Mouse (Mus musculus): ENCODE results near the gene Apbb2.
A peak's percentile ranks its signal among the peaks of the same experiment; 100 is the strongest.

The Apbb2 gene

DNA sequence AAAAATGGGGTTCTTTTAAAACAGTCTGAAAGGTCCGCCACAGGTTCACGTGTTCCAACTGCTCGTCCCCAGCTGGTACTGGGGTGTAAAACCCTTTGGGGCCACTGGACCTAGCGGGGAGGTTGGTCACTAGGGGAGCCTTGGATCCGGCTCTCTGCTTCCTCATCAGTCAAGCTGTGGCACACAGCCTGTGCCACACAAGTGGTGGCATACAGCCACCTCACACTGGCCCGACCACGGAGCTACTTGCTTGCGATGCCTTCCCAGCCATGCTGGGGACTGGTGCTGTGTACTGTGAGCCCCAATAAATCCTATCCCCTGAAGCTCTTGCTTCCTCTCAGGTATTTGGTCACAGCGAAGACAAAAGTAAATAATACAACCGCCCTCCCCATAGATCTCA, 142.3 kb downstream of the Apbb2 start:
- no peak for DNase-seq (ENCODE audit: low read depth, low spot score)

DNA sequence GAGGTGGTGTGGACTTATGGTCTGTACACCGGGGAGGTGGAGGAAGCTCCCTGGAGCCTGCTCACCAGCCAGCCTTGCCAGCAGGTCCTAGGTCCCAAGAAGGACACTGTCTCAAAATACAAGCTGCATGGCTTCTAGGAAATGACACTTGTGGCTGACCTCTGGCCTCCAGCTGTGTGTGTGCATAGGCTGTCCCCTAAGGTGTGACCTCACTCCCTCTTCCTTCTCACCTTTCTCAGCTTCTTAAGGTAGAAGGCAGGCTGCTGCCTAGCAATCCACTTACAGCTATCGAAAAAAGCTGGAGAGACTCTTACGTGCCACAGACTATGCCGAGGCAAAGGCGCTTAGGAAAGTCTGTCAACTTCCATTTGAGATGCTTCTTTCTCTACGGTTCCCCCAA, 142.8 kb downstream of the Apbb2 start:
- no peak for DNase-seq (ENCODE audit: low read depth, low spot score)

DNA sequence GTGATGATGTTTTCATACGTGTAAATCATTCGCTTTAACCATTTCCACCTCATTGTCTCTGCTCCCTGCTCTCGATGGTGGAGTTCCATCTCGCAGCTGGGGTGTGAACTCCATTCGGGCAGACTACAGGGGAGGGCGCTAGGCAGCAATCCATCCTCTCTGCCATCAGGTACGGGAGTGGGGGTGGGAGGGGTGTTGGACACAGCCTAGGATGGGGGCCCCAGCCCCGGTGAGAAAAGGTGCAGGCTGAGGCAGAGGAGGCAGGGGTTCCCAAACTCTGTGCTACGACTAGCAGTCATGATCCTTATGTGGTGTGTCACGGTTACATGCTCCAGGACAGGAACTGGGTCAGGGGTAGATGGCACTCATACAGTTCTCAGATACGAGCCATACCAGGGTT, 144.4 kb downstream of the Apbb2 start:
- no peak for DNase-seq (ENCODE audit: low read depth, low spot score)

DNA sequence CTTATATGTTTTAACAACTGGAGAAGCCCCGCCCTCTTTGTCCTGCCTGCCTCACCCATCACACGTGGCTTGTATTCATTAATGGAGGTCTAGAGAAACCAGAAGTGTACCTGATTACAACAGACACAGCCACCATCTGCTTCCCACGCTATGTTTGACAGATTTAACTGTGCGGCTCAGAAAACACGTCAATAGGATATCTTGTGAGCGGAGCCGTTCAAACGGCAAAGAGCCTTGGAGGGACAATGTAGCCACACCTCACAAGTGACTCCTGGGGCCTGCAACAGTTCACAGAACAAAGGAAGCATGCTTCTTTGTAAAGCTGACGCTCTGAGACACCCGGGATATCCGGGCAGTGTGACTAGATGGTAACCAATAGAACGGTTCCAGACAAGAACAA, 145.0 kb downstream of the Apbb2 start:
- no peak for DNase-seq (ENCODE audit: low read depth, low spot score)

DNA sequence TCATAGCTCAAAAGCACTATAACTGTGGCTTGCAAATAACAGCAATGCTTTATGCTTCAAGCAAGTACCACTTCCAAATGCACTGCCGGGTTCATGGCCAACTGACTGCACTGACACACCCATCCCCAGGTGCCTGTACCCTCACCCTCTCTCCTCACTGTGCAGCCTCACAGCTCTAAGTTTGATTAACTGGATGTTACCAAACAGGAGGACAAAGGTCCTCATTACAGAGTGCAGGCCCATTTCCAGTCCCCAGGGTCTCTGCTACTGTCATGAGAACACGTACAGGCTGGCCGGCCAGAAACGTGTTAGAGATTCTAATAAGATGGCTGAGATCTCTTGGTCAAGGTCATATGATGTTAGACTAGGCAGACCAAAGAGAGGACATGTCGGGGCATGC, 147.7 kb downstream of the Apbb2 start:
- no peak for DNase-seq (ENCODE audit: low read depth, low spot score)

DNA sequence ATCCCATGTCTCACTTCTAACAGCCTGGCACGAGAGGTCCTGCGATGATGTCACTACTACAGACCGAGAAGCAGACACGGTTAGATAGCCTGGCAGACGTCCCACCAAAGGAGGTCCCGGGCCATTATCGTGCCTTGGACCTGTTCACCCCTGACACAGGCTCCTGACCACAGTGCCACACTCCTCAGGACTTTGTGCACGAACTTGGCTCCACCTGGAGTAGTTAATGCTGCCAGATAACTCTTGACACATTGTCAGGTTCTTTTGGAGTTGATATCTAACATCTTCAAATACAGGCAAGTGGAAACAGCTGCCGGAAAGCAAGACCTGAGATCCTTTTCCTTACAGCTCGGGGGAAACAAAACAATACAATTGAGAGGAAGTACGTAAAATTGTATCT, 148.9 kb downstream of the Apbb2 start:
- no peak for DNase-seq (ENCODE audit: low read depth, low spot score)

DNA sequence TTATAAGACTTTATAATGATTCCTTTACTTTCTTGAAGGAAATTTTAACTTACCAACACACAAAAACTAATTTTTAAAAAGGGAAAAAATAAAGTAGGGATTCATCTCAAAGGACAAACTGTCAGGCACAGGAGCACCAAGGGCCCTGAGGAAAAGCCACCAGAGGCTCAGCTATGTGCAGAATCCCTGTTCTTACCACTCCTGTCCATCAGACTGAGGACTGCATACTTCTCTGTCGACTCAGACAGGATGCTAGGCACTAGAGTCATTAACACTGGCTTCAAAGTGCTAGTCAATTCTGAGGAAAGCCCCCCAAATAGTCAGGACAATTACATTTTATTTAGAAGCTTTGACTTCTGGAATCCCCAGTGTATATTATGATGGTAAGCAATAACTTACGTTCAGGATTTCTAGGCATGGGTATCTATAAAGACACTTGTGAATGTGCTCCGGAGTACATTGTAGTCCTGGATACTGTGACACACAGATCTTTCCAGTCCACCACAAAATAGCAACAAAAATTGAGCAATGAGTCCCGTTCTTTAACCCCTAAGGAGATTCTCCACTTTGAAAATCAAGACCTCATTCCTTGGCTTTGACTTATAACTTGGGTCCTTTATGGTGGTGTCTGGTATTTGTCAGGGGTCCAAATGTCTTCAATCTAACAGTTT, 150.1 kb downstream of the Apbb2 start:
- no peak for DNase-seq (ENCODE audit: low read depth, low spot score)

DNA sequence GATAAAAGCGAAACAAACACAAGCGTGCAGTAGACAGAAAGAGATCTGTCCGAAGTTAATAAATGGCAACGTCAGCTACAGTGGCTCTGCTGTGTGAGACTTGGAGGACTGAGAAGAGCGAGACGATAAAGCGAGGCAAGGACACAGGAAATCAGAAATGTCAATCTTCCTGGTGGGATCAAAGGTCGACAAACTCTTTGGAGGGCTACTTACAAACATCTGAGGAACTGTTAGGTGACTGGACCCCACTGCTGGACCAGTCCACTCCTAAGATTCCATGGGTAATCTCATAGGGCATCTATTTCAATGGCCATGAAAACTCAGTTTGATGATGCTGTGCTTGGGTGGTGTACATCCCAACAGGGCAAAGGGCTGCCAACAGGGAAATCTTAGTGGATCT, 155.9 kb downstream of the Apbb2 start:
- no peak for DNase-seq (ENCODE audit: low read depth, low spot score)

DNA sequence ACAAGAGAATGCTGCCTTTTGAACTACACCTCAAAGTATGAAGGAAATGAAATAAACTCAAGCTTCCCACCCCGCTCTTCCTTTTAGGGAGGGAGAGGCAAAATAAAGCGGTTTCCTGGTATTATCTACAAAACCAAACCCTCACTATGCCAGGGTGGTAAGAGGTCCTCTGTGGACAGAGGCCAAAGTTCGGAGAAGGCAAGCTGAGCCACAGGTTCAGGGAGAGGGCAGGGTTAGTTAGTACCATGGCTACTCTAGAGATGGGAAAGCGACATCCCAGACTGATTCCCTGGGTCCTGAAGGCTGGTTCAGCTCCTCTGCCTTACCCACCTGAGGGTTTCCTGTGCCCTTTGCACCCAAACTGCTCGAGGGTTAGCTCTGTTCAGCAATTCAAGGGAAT, 159.7 kb downstream of the Apbb2 start:
- no peak for DNase-seq (ENCODE audit: low read depth, low spot score)

DNA sequence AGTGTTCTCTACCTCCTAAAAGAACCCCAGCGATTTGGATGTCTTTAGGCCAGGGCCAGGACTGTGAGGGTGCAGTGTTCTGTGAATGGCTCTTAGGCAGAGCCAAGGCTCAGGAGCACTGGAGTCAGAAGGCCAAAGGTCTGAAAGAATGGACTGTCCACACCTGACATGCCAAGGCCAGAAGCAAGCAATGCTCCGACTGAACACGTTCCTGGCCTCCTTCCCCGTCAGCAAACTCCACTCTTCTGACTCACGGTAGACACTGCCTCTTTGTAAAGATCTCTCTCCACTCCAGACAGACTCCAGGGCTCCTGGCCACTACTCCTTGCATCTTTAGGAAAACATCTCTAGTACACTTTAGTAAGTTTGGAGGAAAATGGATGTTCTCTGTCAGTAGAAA, 163.3 kb downstream of the Apbb2 start:
- no peak for DNase-seq (ENCODE audit: low read depth, low spot score)

DNA sequence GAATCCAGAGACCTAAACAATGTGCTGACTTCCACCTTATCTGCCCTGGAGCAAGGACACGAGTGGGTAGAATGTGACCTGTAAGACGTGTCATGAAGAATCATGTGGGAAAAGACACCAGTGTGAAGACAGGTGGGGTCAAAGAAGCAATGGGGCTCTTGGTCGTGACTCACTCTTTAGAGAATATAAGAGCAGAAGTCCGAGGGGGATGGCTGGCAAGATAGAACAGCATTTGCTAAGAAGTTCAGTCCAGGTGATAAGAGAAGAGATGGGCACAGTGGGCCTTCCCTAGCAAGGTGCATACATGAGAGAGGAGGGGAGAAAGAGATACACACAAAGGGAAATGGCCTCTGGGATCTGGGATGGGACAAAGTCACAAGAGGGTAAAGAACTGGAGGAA, 163.8 kb downstream of the Apbb2 start:
- DNase-seq (ENCODE audit: low read depth, low spot score), result no peak

DNA sequence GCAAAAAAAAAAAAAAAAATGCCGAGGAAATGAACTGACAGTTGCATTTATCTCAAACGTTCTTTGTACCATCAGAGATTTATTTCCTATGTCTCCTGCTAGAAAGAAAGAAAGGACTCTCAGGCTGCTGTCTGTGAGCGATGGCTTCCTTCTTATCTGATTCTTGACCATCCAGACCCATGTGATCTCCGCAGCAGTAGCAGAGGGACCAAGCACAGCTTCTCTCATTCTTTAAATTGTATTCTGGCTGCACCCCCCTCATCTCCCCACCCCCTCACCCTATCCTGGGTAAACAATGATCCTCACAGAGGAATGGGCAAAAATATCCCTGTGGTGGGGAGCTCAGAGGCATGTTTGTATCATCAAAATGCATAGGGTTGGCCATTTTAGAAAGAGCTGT, 165.5 kb downstream of the Apbb2 start:
- no peak for DNase-seq (ENCODE audit: low read depth, low spot score)

DNA sequence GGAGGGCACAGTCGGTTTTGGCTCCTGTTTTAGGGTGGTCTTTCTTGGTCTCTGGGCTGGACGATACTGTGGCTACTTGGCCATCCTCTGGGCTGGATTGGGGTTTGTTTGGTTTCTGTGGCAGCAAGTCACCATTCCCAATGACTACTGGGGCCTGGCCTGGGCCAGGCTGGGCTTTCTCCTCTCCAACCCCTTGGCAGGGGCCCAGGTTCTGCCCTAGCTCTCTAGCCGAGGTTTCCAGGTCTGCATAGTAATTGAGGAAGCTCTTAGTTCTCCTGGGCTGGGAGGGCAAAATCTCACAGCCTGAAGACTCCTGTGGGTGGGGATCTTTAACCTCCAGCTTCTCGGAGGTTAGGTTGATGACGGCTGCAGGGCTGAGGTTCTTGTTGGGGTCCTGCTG, 167.0 kb downstream of the Apbb2 start:
- no peak for DNase-seq (ENCODE audit: low read depth, low spot score)

DNA sequence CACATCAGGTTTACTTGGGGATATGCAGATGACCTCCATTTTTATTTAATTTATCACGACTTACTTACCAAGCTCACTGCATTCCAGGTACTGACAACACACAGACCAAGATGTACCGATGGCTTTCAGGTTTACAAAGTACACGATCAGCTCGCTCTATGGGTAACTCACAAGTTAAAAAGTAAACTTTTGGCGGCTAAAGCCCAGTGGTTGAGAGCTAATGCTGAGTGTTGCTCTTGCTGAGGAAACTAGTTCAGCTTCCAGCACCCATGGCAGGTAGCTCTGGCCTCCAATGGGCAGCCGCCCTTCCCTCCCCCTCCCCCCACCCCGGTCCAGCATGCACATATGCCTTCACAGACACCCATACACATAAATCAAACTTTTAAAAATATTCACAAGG, 173.1 kb downstream of the Apbb2 start:
- DNase-seq (ENCODE audit: low read depth, low spot score), result no peak

DNA sequence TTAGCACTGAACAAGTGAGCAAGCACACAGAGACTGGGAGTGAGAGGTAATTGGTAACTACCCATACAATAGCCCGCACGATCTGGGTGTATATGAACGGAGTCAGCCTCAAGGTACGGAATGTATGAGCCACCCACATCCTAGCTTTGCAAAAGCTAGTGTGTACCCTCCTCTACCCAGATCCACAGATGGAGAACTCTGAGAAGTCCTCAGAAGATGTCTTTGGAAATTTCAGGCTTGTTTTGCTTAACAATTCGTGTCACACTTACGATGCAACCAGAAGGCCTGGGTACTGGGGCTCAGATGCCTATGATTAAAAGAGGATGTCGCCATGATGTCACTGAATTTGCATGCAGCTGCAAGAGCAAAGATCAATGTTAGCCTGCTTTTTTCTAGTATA, 176.3 kb downstream of the Apbb2 start:
- no peak for DNase-seq (ENCODE audit: low read depth, low spot score)

DNA sequence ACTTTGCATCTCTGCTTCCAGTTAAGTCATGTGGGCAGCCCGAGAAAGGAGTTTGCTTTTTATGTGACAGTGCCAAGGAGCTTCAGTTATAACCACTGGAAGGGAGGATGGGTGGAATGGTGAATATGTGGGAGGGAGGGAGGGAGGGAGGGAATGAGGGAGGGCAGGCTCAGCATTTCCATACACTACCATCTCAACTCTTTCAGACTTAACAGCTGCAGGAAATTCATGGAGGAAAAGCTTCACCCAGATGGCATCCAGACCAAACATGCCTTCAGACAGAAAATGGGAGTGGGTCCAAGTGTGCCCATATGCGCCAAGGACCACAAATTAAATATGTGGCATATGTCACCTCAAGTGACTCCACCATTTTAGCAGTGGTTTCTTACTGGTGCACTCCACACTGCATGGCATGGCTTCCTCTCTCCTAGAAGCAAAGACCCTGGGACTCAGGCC, 181.8 kb downstream of the Apbb2 start:
- DNase-seq (ENCODE audit: low read depth, low spot score), result no peak

DNA sequence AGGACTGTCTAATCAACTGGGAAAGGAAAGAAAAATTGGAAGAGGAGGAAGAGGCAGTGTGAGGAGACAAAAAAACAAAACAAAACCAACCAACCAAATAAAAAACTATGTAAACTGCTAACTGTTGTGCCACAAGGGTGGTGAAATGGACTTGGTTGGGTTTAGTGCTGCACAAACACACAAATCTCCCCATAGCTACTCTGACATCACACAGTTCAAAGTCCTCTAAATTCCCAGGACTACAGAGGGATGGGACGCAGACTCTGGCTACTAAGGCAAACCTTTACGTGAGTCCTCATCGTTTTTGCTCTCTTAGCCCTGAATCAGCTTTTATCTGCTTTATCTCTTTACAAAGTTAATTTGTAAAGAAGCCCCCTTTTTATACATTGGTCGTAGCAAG, 183.4 kb downstream of the Apbb2 start:
- no peak for DNase-seq (ENCODE audit: low read depth, low spot score)

DNA sequence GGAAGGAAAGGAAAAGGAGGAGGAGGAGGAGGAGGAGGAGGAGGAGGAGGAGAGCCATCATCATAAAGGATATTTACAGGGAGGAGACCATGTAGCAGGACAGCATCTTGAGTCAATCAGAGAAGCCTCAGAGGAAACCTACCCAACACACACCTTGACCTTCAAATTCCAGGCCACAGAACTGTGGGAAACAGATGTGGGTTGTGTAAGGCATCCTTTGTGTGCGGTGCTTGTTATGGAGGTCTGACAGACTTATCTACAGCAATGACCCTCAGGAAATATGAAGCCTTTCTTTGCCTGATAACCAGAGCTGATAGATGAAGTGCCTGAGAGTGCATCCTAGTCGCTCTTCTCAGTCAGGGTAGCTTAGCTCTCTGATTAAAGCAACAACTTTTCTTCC, 189.5 kb downstream of the Apbb2 start:
- DNase-seq (ENCODE audit: low read depth, low spot score), result no peak

DNA sequence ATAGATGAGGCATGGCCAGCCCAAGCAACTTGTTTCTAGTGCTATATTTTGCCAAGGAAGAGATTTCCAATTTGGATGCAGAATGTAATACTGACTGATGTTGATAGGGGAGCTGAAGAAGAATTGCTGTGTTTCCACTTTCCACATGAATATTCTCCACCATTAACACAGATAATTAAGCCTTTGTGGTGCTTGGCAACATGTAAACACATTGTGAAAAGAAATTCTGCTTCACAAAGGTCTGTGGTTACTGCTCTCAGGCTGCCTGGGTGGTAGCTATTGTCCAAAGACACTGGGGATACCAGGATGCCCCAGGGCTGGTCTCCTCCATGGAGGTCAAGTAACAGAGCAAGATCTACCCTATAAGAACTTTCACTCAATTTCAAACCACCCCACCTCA, 190.5 kb downstream of the Apbb2 start:
- no peak for DNase-seq (ENCODE audit: low read depth, low spot score)

DNA sequence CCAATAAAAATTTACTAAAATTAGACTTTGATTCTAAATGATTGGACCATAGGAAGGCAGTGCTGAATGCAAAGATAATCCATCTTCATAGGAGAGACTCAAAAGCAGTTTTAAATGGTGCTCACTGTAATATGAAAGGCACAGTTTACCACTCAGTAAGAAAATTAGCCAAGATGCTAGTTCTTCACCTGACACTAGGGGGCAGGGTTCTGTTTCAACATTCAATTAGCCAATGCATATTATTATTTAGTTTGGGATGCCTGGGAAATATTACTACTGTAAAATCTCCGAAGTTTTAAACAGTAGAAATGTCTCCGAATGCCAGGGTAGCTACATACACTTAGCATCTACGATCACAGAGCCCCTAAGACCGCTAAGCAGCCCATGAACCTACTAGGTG, 194.7 kb downstream of the Apbb2 start:
- DNase-seq (ENCODE audit: low read depth, low spot score), result peak; percentile 18

DNA sequence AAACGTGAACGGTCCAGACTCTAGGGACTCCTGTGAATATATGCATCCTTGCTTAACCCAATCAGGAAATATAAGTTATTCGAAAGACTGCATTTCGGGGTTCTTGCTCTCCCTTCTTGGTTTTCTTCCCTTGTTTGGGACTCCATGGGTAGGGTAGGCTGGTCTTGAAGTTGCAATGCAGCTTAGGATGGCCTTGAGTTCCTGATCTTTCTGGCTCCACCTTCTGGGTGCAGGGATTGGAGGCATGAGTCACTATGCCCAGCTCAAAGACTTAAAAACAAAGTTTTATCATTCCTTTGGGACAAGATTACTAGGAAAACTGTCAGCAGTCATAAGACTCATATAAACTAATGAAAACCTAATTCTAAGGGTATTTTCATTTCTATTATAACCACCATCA, 195.1 kb downstream of the Apbb2 start:
- no peak for DNase-seq (ENCODE audit: low read depth, low spot score)

DNA sequence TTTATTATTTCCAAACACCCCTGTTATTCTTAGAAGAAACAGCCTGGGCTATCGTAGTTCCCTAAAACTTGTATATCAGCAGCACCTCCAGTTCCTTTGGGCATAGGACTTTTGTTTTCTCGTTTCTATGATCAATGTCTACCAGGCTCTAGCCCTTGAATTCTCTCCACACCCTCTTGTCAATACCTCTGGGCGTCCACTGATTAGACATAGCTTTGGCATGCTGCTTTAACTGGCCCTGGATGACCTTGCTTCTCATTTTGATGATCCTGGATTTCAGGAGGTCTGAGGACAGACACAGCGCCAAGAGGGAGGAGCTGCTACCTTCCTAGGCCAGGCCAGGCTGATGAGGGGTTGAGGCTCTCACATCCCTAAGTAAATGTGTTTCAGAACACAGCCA, 196.6 kb downstream of the Apbb2 start:
- DNase-seq (ENCODE audit: low read depth, low spot score), result no peak

DNA sequence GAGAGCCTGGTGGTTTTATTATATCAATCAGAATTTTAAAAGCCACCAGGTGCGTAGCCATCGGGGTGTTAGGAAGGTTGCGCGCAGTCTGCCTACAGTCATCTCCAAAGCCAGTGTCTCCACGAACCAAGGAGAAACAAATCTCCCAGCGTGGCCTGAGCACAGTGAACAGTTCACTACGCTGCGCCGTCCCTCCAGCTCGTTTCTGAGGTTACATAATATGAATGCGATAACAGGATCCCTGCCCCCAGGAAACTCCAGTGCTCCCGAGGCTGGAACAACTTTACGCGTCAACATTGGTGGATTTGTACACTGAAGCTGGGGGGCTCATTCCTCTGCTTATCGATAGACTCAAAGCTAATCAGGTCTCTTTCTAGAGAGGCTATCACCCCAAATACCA, 197.4 kb downstream of the Apbb2 start:
- DNase-seq (ENCODE audit: low read depth, low spot score), result no peak

DNA sequence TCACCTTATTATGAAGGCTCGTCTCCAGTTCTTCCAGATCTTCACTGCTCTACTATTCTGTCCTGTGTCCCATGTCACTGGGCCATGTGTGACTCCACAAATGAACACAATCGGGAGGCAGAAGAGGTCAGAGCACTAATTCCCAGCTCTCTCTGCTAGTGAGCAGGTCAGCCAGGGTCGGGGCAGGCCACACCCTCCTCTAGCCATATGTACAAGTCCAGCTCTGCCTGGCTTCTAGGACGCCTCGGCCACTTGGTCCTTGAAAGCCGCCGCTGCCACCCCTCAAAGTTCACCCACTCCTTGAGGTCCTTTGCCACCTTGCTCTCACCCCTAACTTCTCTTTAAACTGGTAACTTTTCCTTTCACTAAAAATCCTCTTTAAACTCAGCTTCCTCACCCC, 198.6 kb downstream of the Apbb2 start:
- DNase-seq (ENCODE audit: low read depth, low spot score), result no peak
